Mouse (Mus musculus): ENCODE results near the gene Foxk1.

Gene Foxk1

GRCm38 (mm10) chr5:142475669-142476068, 74.4 kb downstream of the Foxk1 start:
- Histone ChIP-seq H3K4me3 (replicated peaks; ENCODE audit: low read length) (peak overlapping the region; percentile 41; the same call in 1 of the 2 replicates), H3K4me1 (replicated peaks; ENCODE audit: low read depth, low read length) (peaks cover 77% of the 10 kb centered on the region)
- TF ChIP-seq CTCF (conservative IDR thresholded peaks at IDR 0.05; ENCODE audit: low read length) (no peak), NANOG (IDR thresholded peaks at IDR 0.05; ENCODE audit: borderline replicate concordance, low read length) (no peak), POU5F1 (IDR thresholded peaks at IDR 0.05; ENCODE audit: borderline replicate concordance, low read length) (no peak)

GRCm38 (mm10) chr5:142477346-142477745, 76.0 kb downstream of the Foxk1 start:
- TF ChIP-seq POU5F1 (IDR thresholded peaks at IDR 0.05; ENCODE audit: borderline replicate concordance, low read length) = no peak
- no peak for TF ChIP-seq CTCF (conservative IDR thresholded peaks at IDR 0.05; ENCODE audit: low read length)
- TF ChIP-seq NANOG (IDR thresholded peaks at IDR 0.05; ENCODE audit: borderline replicate concordance, low read length) = no peak
- H3K9me3 ChIP-seq (ENCODE audit: low read length) = no peaks in the 10 kb centered on the region
- H3K4me1 ChIP-seq (replicated peaks; ENCODE audit: low read depth, low read length) = peaks cover 94% of the 10 kb centered on the region
- H3K4me3 ChIP-seq (replicated peaks; ENCODE audit: low read length) = peak overlapping the region; percentile 29; the same call in 1 of the 2 replicates
- peaks cover 53% of the 10 kb centered on the region for H3K36me3 ChIP-seq (ENCODE audit: insufficient read depth, low read length)
- H3K27me3 ChIP-seq (ENCODE audit: insufficient read depth, low read length) = no peaks in the 10 kb centered on the region

More at GRCm38 (mm10) chr5:142475669-142476068, 74.4 kb downstream of the Foxk1 start:
- Histone ChIP-seq H3K36me3 (ENCODE audit: insufficient read depth, low read length) (peaks cover 70% of the 10 kb centered on the region), H3K9me3 (ENCODE audit: low read length) (no peaks in the 10 kb centered on the region), H3K27me3 (ENCODE audit: insufficient read depth, low read length) (no peaks in the 10 kb centered on the region)

- Histone ChIP-seq H3K4me3 (replicated peaks; ENCODE audit: low read length) (no peak overlapping the region), H3K4me1 (replicated peaks; ENCODE audit: low read depth, low read length) (peaks cover 96% of the 10 kb centered on the region), H3K9me3 (ENCODE audit: low read length) (no peaks in the 10 kb centered on the region), H3K36me3 (ENCODE audit: insufficient read depth, low read length) (peaks cover 46% of the 10 kb centered on the region), H3K27me3 (ENCODE audit: insufficient read depth, low read length) (no peaks in the 10 kb centered on the region)
- TF ChIP-seq NANOG (IDR thresholded peaks at IDR 0.05; ENCODE audit: borderline replicate concordance, low read length) (no peak), CTCF (conservative IDR thresholded peaks at IDR 0.05; ENCODE audit: low read length) (no peak), POU5F1 (IDR thresholded peaks at IDR 0.05; ENCODE audit: borderline replicate concordance, low read length) (no peak)
Observed at GRCm38 (mm10) chr5:142477866-142478615, 76.7 kb downstream of the Foxk1 start.

- peak overlapping the region; percentile 35; the same call in 1 of the 2 replicates for H3K4me3 ChIP-seq (replicated peaks; ENCODE audit: low read length)
- H3K36me3 ChIP-seq (ENCODE audit: insufficient read depth, low read length) = peaks cover 37% of the 10 kb centered on the region
- H3K27me3 ChIP-seq (ENCODE audit: insufficient read depth, low read length) = no peaks in the 10 kb centered on the region
- H3K9me3 ChIP-seq (ENCODE audit: low read length) = peaks cover 5% of the 10 kb centered on the region; the same call in 1 of the 2 replicates
- peaks cover 95% of the 10 kb centered on the region for H3K4me1 ChIP-seq (replicated peaks; ENCODE audit: low read depth, low read length)
- TF ChIP-seq CTCF (conservative IDR thresholded peaks at IDR 0.05; ENCODE audit: low read length) (peak; percentile 95), POU5F1 (IDR thresholded peaks at IDR 0.05; ENCODE audit: borderline replicate concordance, low read length) (no peak)
Observed at GRCm38 (mm10) chr5:142478829-142479435, 77.6 kb downstream of the Foxk1 start.

GRCm38 (mm10) chr5:142482512-142482911, 81.2 kb downstream of the Foxk1 start:
- TF ChIP-seq POU5F1 (IDR thresholded peaks at IDR 0.05; ENCODE audit: borderline replicate concordance, low read length) (no peak), CTCF (conservative IDR thresholded peaks at IDR 0.05; ENCODE audit: low read length) (peak; percentile 89)
- H3K36me3 ChIP-seq (ENCODE audit: insufficient read depth, low read length) = peaks cover 14% of the 10 kb centered on the region
- H3K4me3 ChIP-seq (replicated peaks; ENCODE audit: low read length) = no peak overlapping the region
- H3K4me1 ChIP-seq (replicated peaks; ENCODE audit: low read depth, low read length) = peaks cover 87% of the 10 kb centered on the region
- no peaks in the 10 kb centered on the region for H3K27me3 ChIP-seq (ENCODE audit: insufficient read depth, low read length)
- H3K9me3 ChIP-seq (ENCODE audit: low read length) = peaks cover 5% of the 10 kb centered on the region; the same call in 1 of the 2 replicates

- no peak overlapping the region for H3K4me3 ChIP-seq (replicated peaks; ENCODE audit: low read length)
- H3K36me3 ChIP-seq (ENCODE audit: insufficient read depth, low read length) = peaks cover 13% of the 10 kb centered on the region; the same call in 1 of the 2 replicates
- TF ChIP-seq NANOG (IDR thresholded peaks at IDR 0.05; ENCODE audit: borderline replicate concordance, low read length) (no peak), CTCF (conservative IDR thresholded peaks at IDR 0.05; ENCODE audit: low read length) (no peak), POU5F1 (IDR thresholded peaks at IDR 0.05; ENCODE audit: borderline replicate concordance, low read length) (no peak)
- H3K4me1 ChIP-seq (replicated peaks; ENCODE audit: low read depth, low read length) = peaks cover 87% of the 10 kb centered on the region
- peaks cover 5% of the 10 kb centered on the region; the same call in 1 of the 2 replicates for H3K9me3 ChIP-seq (ENCODE audit: low read length)
- no peaks in the 10 kb centered on the region for H3K27me3 ChIP-seq (ENCODE audit: insufficient read depth, low read length)
Observed at GRCm38 (mm10) chr5:142483581-142483980, 82.3 kb downstream of the Foxk1 start.

GRCm38 (mm10) chr5:142486654-142487053, 85.4 kb downstream of the Foxk1 start:
- Histone ChIP-seq H3K36me3 (ENCODE audit: insufficient read depth, low read length) (peaks cover 18% of the 10 kb centered on the region; the same call in 1 of the 2 replicates), H3K27me3 (ENCODE audit: insufficient read depth, low read length) (no peaks in the 10 kb centered on the region), H3K4me3 (replicated peaks; ENCODE audit: low read length) (peak overlapping the region; percentile 69), H3K9me3 (ENCODE audit: low read length) (peaks cover 5% of the 10 kb centered on the region; the same call in 1 of the 2 replicates), H3K4me1 (replicated peaks; ENCODE audit: low read depth, low read length) (peaks cover 63% of the 10 kb centered on the region)
- no peak for TF ChIP-seq NANOG (IDR thresholded peaks at IDR 0.05; ENCODE audit: borderline replicate concordance, low read length)

GRCm38 (mm10) chr5:142489955-142490707, 88.8 kb downstream of the Foxk1 start:
- Histone ChIP-seq H3K9me3 (ENCODE audit: low read length) (no peaks in the 10 kb centered on the region), H3K4me1 (replicated peaks; ENCODE audit: low read depth, low read length) (peaks cover 51% of the 10 kb centered on the region), H3K4me3 (replicated peaks; ENCODE audit: low read length) (no peak overlapping the region), H3K36me3 (ENCODE audit: insufficient read depth, low read length) (peaks cover 30% of the 10 kb centered on the region), H3K27me3 (ENCODE audit: insufficient read depth, low read length) (no peaks in the 10 kb centered on the region)
- TF ChIP-seq POU5F1 (IDR thresholded peaks at IDR 0.05; ENCODE audit: borderline replicate concordance, low read length) = no peak
- TF ChIP-seq CTCF (conservative IDR thresholded peaks at IDR 0.05; ENCODE audit: low read length) = no peak
- no peak for TF ChIP-seq NANOG (IDR thresholded peaks at IDR 0.05; ENCODE audit: borderline replicate concordance, low read length)

All from E14TG2a.4 (cell line).